Mouse (Mus musculus) embryonic facial prominence, embryonic 14.5 days (tissue): ENCODE results near the gene Atf6b. TPM values are rescaled to one million over a fixed set of nuclear protein-coding genes. Genes with fewer than 3 reads are reported as not detected.

Experiments used
- ATAC-seq: fragments of 200-750 bp; cut with Nextera tagmentation; 2 replicates; pipeline ENCODE4 v1.8.0; 2017; ENCODE audit warnings: low read depth, moderate number of reproducible peaks, moderate TSS enrichment
- DNase-seq: peaks from one replicate; pipeline ENCODE4 v3.0.0-alpha.2; 2015; ENCODE audit warnings: low spot score
- H3K27ac ChIP-seq: fragments of 300-500 bp; sonication (generic); replicated peaks from 2 replicates; pipeline ENCODE4 v1.5.1; 2014; ENCODE audit warnings: low read depth, mild to moderate bottlenecking, low read length, moderate library complexity
- H3K27me3 ChIP-seq: fragments of 300-500 bp; sonication (generic); replicated peaks from 2 replicates; pipeline ENCODE4 v1.6.1; 2014; ENCODE audit warnings: low read length; ENCODE audit not compliant: control insufficient read depth, insufficient read depth
- H3K36me3 ChIP-seq: fragments of 300-500 bp; sonication (generic); 2 replicates; pipeline ENCODE4 v1.6.1; 2014; ENCODE audit warnings: low read length, mixed read lengths; ENCODE audit not compliant: control insufficient read depth, insufficient read depth
- H3K4me1 ChIP-seq: fragments of 300-500 bp; sonication (generic); 2 replicates; pipeline ENCODE4 v1.6.1; 2014; ENCODE audit warnings: antibody characterized with exemption, low read length; ENCODE audit not compliant: control insufficient read depth, insufficient read depth
- H3K4me2 ChIP-seq: fragments of 300-500 bp; sonication (generic); 2 replicates; pipeline ENCODE4 v1.6.1; 2014; ENCODE audit warnings: low read depth, mild to moderate bottlenecking, low read length, moderate library complexity, mixed read lengths
- H3K4me3 ChIP-seq: fragments of 300-500 bp; sonication (generic); 2 replicates; pipeline ENCODE4 v1.5.1; 2014; ENCODE audit warnings: low read depth, mild to moderate bottlenecking, low read length
- H3K9ac ChIP-seq: fragments of 300-500 bp; sonication (generic); 2 replicates; pipeline ENCODE4 v1.6.1; 2014; ENCODE audit warnings: low read depth, mild to moderate bottlenecking, low read length, moderate library complexity, mixed read lengths
- H3K9me3 ChIP-seq: fragments of 300-500 bp; sonication (generic); 2 replicates; pipeline ENCODE4 v1.6.1; 2016; ENCODE audit warnings: low read length; ENCODE audit not compliant: control insufficient read depth
- WGBS: fragments of 180-500 bp; shearing (Covaris S2); extraction: QIAGEN DNeasy Blood & Tissue Kit; methylation state at CpG from one replicate; pipeline ENCODE4 v1.1.7; 2014; 5-methylcytosine and 5-hydroxymethylcytosine counted together
- polyA plus RNA-seq: library from polyadenylated mRNA; unstranded; fragments of >200 nt; fragmentation: Nextera tagmentation; extraction: Ambion mirVana; gene quantifications from 2 replicates; pipeline ENCODE4 v1.2.1, GENCODE M21; 2014

The Atf6b gene
- polyA plus RNA-seq, 1 experiment from 2014 or later, result 60.8 TPM

DNA sequence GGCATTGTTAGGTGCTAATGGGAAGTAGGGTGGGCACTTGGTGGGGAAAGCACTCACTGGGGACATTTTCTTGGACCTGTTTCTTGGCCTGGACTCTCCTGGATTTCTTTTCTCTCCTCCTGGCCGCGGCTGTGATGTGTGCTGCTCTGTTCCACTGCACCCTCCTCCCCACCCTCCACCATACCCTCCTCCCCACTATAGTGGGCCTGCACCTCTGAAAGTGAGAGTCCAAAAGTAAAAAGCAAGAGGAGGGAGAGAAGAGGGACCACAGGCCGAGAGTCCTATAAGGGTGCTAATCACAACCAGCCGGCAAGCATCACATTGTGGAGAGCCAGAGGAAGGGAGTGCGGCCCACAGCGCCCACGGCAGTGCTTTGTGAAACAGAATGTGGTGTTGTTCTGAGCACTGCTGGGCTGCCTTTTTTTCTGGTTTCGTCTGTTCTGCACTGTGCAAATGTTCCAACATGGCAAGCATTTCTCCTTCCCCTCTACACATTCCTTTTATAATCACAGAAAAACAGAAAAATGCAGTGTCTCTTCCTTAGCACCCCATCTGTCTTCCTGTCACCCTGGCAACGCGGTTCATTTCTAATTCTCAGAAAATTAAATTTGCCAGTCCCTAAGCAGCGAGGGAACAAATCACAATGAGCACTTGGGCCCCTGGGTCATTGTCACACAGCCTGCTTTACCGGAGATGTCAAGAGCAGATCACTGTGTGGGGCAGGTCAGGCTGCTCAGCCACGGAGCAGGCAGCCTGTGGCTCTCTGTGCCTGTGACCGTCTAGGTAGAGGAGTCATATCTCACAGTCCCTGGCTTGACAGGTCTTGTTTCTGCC is 52.8 kb downstream of the Atf6b start:
- no peaks in the 10 kb centered on the region for H3K36me3 ChIP-seq
- H3K4me1 ChIP-seq, result no peaks in the 10 kb centered on the region
- H3K4me3 ChIP-seq, result no peak overlapping the region
- peak overlapping the region; percentile 35 for H3K27ac ChIP-seq
- WGBS, result 32% methylated on average over 14 of the region's 14 CpGs
- no peak overlapping the region for H3K4me2 ChIP-seq
- ATAC-seq (peak; percentile 62; the same call in 1 of the 2 replicates), DNase-seq (peak; percentile 23)
- no peaks in the 10 kb centered on the region for H3K27me3 ChIP-seq
- no peak overlapping the region for H3K9ac ChIP-seq
- no peaks in the 10 kb centered on the region for H3K9me3 ChIP-seq

- no peaks in the 10 kb centered on the region for H3K27me3 ChIP-seq
- H3K9me3 ChIP-seq, result no peaks in the 10 kb centered on the region
- ATAC-seq (no peak), DNase-seq (no peak)
- H3K4me1 ChIP-seq, result no peaks in the 10 kb centered on the region
- no peak overlapping the region for H3K4me3 ChIP-seq
- H3K9ac ChIP-seq, result no peak overlapping the region
- no peak overlapping the region for H3K27ac ChIP-seq
- H3K4me2 ChIP-seq, result no peak overlapping the region
- WGBS, result 59% methylated on average over 2 of the region's 2 CpGs
- no peaks in the 10 kb centered on the region for H3K36me3 ChIP-seq
Measured at GRCm38 (mm10) chr17:34700671-34701071, 53.7 kb downstream of the Atf6b start.

Other genes starting within 250 kb of the Atf6b start
- 0.38 and 0.71 TPM in 2 replicates for gene BC051142, start 248.3 kb upstream of the Atf6b start, polyA plus RNA-seq
- not detected in 2 replicates for gene Btnl4, start 169.8 kb upstream of the Atf6b start, polyA plus RNA-seq
- not detected in 2 replicates for gene Btnl6, start 129.8 kb upstream of the Atf6b start, polyA plus RNA-seq
- 4.7 and 5.3 TPM in 2 replicates for gene Notch4, start 82.9 kb upstream of the Atf6b start, polyA plus RNA-seq
- 7.5 and 8.7 TPM in 2 replicates for gene Gpsm3, start 57.3 kb upstream of the Atf6b start, polyA plus RNA-seq
- 11.3 and 12.2 TPM in 2 replicates for gene Pbx2, start 55.9 kb upstream of the Atf6b start, polyA plus RNA-seq
- gene Ager, start 49.3 kb upstream of the Atf6b start, polyA plus RNA-seq, result 2.0 and 2.3 TPM in 2 replicates
- gene Rnf5, start 43.5 kb upstream of the Atf6b start, polyA plus RNA-seq, result 80.8 and 85.3 TPM in 2 replicates
- gene Agpat1, start 42.9 kb upstream of the Atf6b start, polyA plus RNA-seq, result 54.8 and 60.5 TPM in 2 replicates
- gene Egfl8, start 31.2 kb upstream of the Atf6b start, polyA plus RNA-seq, result 12.3 and 14.0 TPM in 2 replicates
- gene Ppt2, start 18.6 kb upstream of the Atf6b start, polyA plus RNA-seq, result 23.6 and 26.4 TPM in 2 replicates
- gene Prrt1, start 17.6 kb upstream of the Atf6b start, polyA plus RNA-seq, result 0.64 and 0.92 TPM in 2 replicates
- 10.0 and 11.8 TPM in 2 replicates for gene Fkbpl, start 2.4 kb upstream of the Atf6b start, polyA plus RNA-seq
- gene Tnxb, start 23.4 kb downstream of the Atf6b start, polyA plus RNA-seq, result 1.8 and 3.1 TPM in 2 replicates
- 0.93 and 1.1 TPM in 2 replicates for gene C4b, start 96.7 kb downstream of the Atf6b start, polyA plus RNA-seq
- not detected in 2 replicates for gene Cyp21a1, start 157.4 kb downstream of the Atf6b start, polyA plus RNA-seq
- 21.1 and 21.7 TPM in 2 replicates for gene Stk19, start 189.8 kb downstream of the Atf6b start, polyA plus RNA-seq
- 53.0 and 54.2 TPM in 2 replicates for gene Dxo, start 189.9 kb downstream of the Atf6b start, polyA plus RNA-seq
- gene Skiv2l, start 203.1 kb downstream of the Atf6b start, polyA plus RNA-seq, result 38.9 and 46.6 TPM in 2 replicates
- 85.8 and 99.8 TPM in 2 replicates for gene Nelfe, start 203.2 kb downstream of the Atf6b start, polyA plus RNA-seq
- 1.8 and 2.2 TPM in 2 replicates for gene Cfb, start 215.4 kb downstream of the Atf6b start, polyA plus RNA-seq
- 0.83 and 1.0 TPM in 2 replicates for gene Zbtb12, start 232.3 kb downstream of the Atf6b start, polyA plus RNA-seq
- not detected in 2 replicates for gene Gm20547, start 234.9 kb downstream of the Atf6b start, polyA plus RNA-seq